Mouse (Mus musculus) testis, adult 2 months (tissue): ENCODE measurements around the gene Ahdc1.

Source experiments
- CTCF ChIP-seq: fragments of 200-500 bp; IDR thresholded peaks from 2 replicates; pipeline ENCODE4 v1.5.1; 2012; ENCODE audit warnings: low read depth, mild to moderate bottlenecking, inconsistent platforms, low read length, moderate library complexity; ENCODE audit not compliant: control insufficient read depth, insufficient read depth, insufficient replicate concordance
- POLR2A ChIP-seq: fragments of 200-500 bp; IDR thresholded peaks from 2 replicates; pipeline ENCODE4 v1.6.1; 2012; ENCODE audit warnings: low read depth, mild to moderate bottlenecking, inconsistent platforms, low read length, moderate library complexity; ENCODE audit not compliant: control insufficient read depth

- TF ChIP-seq CTCF (no peak), POLR2A (no peak)
Measured at GRCm38 (mm10) chr4:133039116-133039819, 28.2 kb downstream of the Ahdc1 start.
